Mouse (Mus musculus): ENCODE results near the gene Gm12355. TPM values are rescaled to one million over a fixed set of nuclear protein-coding genes. Genes with fewer than 3 reads are reported as not detected.
"Not testable (repeated sequence)": the region's sequence is repeated elsewhere in the genome, so short reads cannot be mapped to it uniquely, and the experiment has no call there.

The Gm12355 gene
- polyA plus RNA-seq, 1 experiment = not detected

- no peak for DNase-seq (ENCODE audit: low read depth in 1 of 2, low spot score in 2 of 2)
Observed at GRCm38 (mm10) chr11:98630646-98631045, 5.2 kb upstream of the Gm12355 start.

GRCm38 (mm10) chr11:98628706-98629105 is 3.2 kb upstream of the Gm12355 start:
- no peaks in the 10 kb centered on the region; the same call in 1 of the 2 replicates for H3K27me3 ChIP-seq (ENCODE audit: control insufficient read depth, insufficient read depth, low read length)
- H3K4me1 ChIP-seq (ENCODE audit: control insufficient read depth, insufficient read depth, insufficient read length) = no peaks in the 10 kb centered on the region
- DNase-seq (ENCODE audit: low read depth in 1 of 2, low spot score in 2 of 2) = no peak
- WGBS = 96% methylated on average over 3 of the region's 3 CpGs
- no peak overlapping the region for H3K27ac ChIP-seq (ENCODE audit: insufficient read depth, low read length)
- no peak overlapping the region for H3K4me3 ChIP-seq (ENCODE audit: extremely low read depth, insufficient read depth, insufficient read length)
- no peaks in the 10 kb centered on the region for H3K36me3 ChIP-seq (ENCODE audit: control insufficient read depth, insufficient read depth, low read length)
- no peak for TF ChIP-seq CTCF (IDR thresholded peaks at IDR 0.05; ENCODE audit: extremely low read depth, insufficient read depth, insufficient read length, insufficient replicate concordance)
- TF ChIP-seq POLR2A (IDR thresholded peaks at IDR 0.05; ENCODE audit: low read depth, low read length) = no peak

More at GRCm38 (mm10) chr11:98630646-98631045, 5.2 kb upstream of the Gm12355 start:
- no peak for TF ChIP-seq CTCF (IDR thresholded peaks at IDR 0.05; ENCODE audit: extremely low read depth, insufficient read depth, insufficient read length, insufficient replicate concordance)
- no peak for TF ChIP-seq POLR2A (IDR thresholded peaks at IDR 0.05; ENCODE audit: low read depth, low read length)
- no peaks in the 10 kb centered on the region for H3K36me3 ChIP-seq (ENCODE audit: control insufficient read depth, insufficient read depth, low read length)
- H3K4me1 ChIP-seq (ENCODE audit: control insufficient read depth, insufficient read depth, insufficient read length) = no peaks in the 10 kb centered on the region
- H3K4me3 ChIP-seq (ENCODE audit: extremely low read depth, insufficient read depth, insufficient read length) = no peak overlapping the region
- H3K27ac ChIP-seq (ENCODE audit: insufficient read depth, low read length) = no peak overlapping the region
- 81% methylated on average over 5 of the region's 5 CpGs for WGBS
- no peaks in the 10 kb centered on the region; the same call in 1 of the 2 replicates for H3K27me3 ChIP-seq (ENCODE audit: control insufficient read depth, insufficient read depth, low read length)

- H3K27ac ChIP-seq (ENCODE audit: insufficient read depth, low read length); H3K36me3 ChIP-seq (ENCODE audit: control insufficient read depth, insufficient read depth, low read length); DNase-seq (ENCODE audit: low read depth in 1 of 2, low spot score in 2 of 2); H3K27me3 ChIP-seq (ENCODE audit: control insufficient read depth, insufficient read depth, low read length); H3K4me3 ChIP-seq (ENCODE audit: extremely low read depth, insufficient read depth, insufficient read length); H3K4me1 ChIP-seq (ENCODE audit: control insufficient read depth, insufficient read depth, insufficient read length): not testable (repeated sequence)
- 87% methylated on average over 2 of the region's 2 CpGs for WGBS
Observed at GRCm38 (mm10) chr11:98624381-98624780, 1.1 kb downstream of the Gm12355 start.

- DNase-seq (ENCODE audit: low read depth in 1 of 2, low spot score in 2 of 2); H3K27ac ChIP-seq (ENCODE audit: insufficient read depth, low read length); H3K27me3 ChIP-seq (ENCODE audit: control insufficient read depth, insufficient read depth, low read length); H3K4me1 ChIP-seq (ENCODE audit: control insufficient read depth, insufficient read depth, insufficient read length); H3K4me3 ChIP-seq (ENCODE audit: extremely low read depth, insufficient read depth, insufficient read length); H3K36me3 ChIP-seq (ENCODE audit: control insufficient read depth, insufficient read depth, low read length): not testable (repeated sequence)
- 87% methylated on average over 6 of the region's 6 CpGs for WGBS
Observed at GRCm38 (mm10) chr11:98623981-98624380, 1.5 kb downstream of the Gm12355 start.

GRCm38 (mm10) chr11:98620791-98621190 is 4.7 kb downstream of the Gm12355 start:
- TF ChIP-seq POLR2A (IDR thresholded peaks at IDR 0.05; ENCODE audit: low read depth, low read length) (no peak), CTCF (IDR thresholded peaks at IDR 0.05; ENCODE audit: extremely low read depth, insufficient read depth, insufficient read length, insufficient replicate concordance) (no peak)
- Histone ChIP-seq H3K4me3 (ENCODE audit: extremely low read depth, insufficient read depth, insufficient read length) (no peak overlapping the region), H3K36me3 (ENCODE audit: control insufficient read depth, insufficient read depth, low read length) (no peaks in the 10 kb centered on the region), H3K4me1 (ENCODE audit: control insufficient read depth, insufficient read depth, insufficient read length) (no peaks in the 10 kb centered on the region), H3K27ac (ENCODE audit: insufficient read depth, low read length) (no peak overlapping the region), H3K27me3 (ENCODE audit: control insufficient read depth, insufficient read depth, low read length) (no peaks in the 10 kb centered on the region; the same call in 1 of the 2 replicates)
- 92% methylated on average over 13 of the region's 13 CpGs for WGBS
- no peak for DNase-seq (ENCODE audit: low read depth in 1 of 2, low spot score in 2 of 2)

GRCm38 (mm10) chr11:98606763-98607162 is 18.7 kb downstream of the Gm12355 start:
- DNase-seq (ENCODE audit: low read depth in 1 of 2, low spot score in 2 of 2) = peak; percentile 12 to 41
- Histone ChIP-seq H3K27me3 (ENCODE audit: control insufficient read depth, insufficient read depth, low read length) (no peaks in the 10 kb centered on the region), H3K4me3 (ENCODE audit: extremely low read depth, insufficient read depth, insufficient read length) (no peak overlapping the region), H3K36me3 (ENCODE audit: control insufficient read depth, insufficient read depth, low read length) (no peaks in the 10 kb centered on the region), H3K27ac (ENCODE audit: insufficient read depth, low read length) (no peak overlapping the region), H3K4me1 (ENCODE audit: control insufficient read depth, insufficient read depth, insufficient read length) (no peaks in the 10 kb centered on the region)
- TF ChIP-seq POLR2A (IDR thresholded peaks at IDR 0.05; ENCODE audit: low read depth, low read length) (no peak), CTCF (IDR thresholded peaks at IDR 0.05; ENCODE audit: extremely low read depth, insufficient read depth, insufficient read length, insufficient replicate concordance) (no peak)
- WGBS = 7% methylated on average over 3 of the region's 3 CpGs

- H3K27ac ChIP-seq (ENCODE audit: insufficient read depth, low read length); H3K4me3 ChIP-seq (ENCODE audit: extremely low read depth, insufficient read depth, insufficient read length); H3K27me3 ChIP-seq (ENCODE audit: control insufficient read depth, insufficient read depth, low read length); H3K36me3 ChIP-seq (ENCODE audit: control insufficient read depth, insufficient read depth, low read length); DNase-seq (ENCODE audit: low read depth in 1 of 2, low spot score in 2 of 2); H3K4me1 ChIP-seq (ENCODE audit: control insufficient read depth, insufficient read depth, insufficient read length): not testable (repeated sequence)
- WGBS = 71% methylated on average over 6 of the region's 6 CpGs
Observed at GRCm38 (mm10) chr11:98604911-98605310, 20.6 kb downstream of the Gm12355 start.

GRCm38 (mm10) chr11:98603953-98604352 is 21.5 kb downstream of the Gm12355 start:
- H3K4me1 ChIP-seq (ENCODE audit: control insufficient read depth, insufficient read depth, insufficient read length) = no peaks in the 10 kb centered on the region
- H3K36me3 ChIP-seq (ENCODE audit: control insufficient read depth, insufficient read depth, low read length) = no peaks in the 10 kb centered on the region
- no peak overlapping the region for H3K4me3 ChIP-seq (ENCODE audit: extremely low read depth, insufficient read depth, insufficient read length)
- 0 out of 2 replicates have a peak, but pooled peaks cover 2% of the 10 kb centered on the region for H3K27me3 ChIP-seq (ENCODE audit: control insufficient read depth, insufficient read depth, low read length)
- TF ChIP-seq POLR2A (IDR thresholded peaks at IDR 0.05; ENCODE audit: low read depth, low read length) = no peak
- TF ChIP-seq CTCF (IDR thresholded peaks at IDR 0.05; ENCODE audit: extremely low read depth, insufficient read depth, insufficient read length, insufficient replicate concordance) = no peak
- DNase-seq (ENCODE audit: low read depth in 1 of 2, low spot score in 2 of 2) = no peak
- WGBS = 76% methylated on average over 2 of the region's 2 CpGs
- H3K27ac ChIP-seq (ENCODE audit: insufficient read depth, low read length) = no peak overlapping the region

Data from spleen, adult 2 months (tissue).